18 mouse cellular contexts compared by ENCODE assay signal in the genomic region with DNA sequence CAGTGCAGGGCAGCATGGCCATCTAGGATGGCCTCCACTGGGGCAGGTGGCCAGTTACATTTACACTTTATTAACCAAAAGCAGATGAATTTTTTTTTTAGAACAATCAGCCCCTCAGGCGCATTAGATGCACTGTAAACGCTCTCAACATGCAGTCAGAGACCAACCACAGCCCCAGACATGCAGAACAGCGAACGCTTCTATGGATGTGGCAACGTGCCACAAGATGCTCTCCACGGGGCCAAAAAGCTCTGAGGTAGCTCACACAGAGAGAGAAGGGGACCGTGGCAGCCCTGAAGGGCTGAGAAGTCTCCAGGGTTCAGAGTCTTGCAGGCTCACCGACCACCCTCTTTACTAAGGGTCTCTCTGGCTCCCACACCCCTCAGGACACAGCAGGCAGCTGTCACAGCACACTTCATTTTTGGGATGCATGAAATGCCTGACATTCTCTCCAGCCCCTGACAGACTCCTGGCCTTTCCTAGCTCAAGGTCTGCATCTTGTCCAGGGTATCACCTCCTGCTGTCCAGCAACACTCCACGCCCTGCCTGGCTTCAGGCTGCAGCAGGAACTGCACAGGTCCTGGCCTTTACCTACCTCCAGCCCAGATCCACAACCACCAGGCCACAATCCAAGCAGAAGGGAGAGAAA.
DNase-seq lines count a peak whose midpoint lies in the region; ATAC-seq lines count a peak whose summit lies in the region.
"Had no signal": no experiment of that assay in that cellular context is flagged by ENCODE, and none has a peak within 500 bp of the region (broad histone marks: within the 10 kb centered on the region; RNA-seq: fewer than 3 reads in every experiment).

No protein-coding gene starts in this region.

- H3K9me3 ChIP-seq in heart, embryonic 13.5 days, result no peaks in the 10 kb centered on the region
- no peaks in the 10 kb centered on the region for H3K9me3 ChIP-seq in lung, embryonic 15.5 days
- H3K9me3 ChIP-seq: liver, embryonic 12.5 days; midbrain, embryonic 12.5 days had no signal

- H3K4me2 ChIP-seq in heart, embryonic 13.5 days, result peak overlapping the region; percentile 28
- H3K4me2 ChIP-seq in lung, embryonic 15.5 days, result no peak overlapping the region
- H3K4me2 ChIP-seq: liver, embryonic 12.5 days; midbrain, embryonic 12.5 days had no signal

- intact Hi-C loops in heart, postnatal 14 days (cut with DNase I), result loop anchor here (5.0 kb wide), 1 partner anchor 37 kb away; no protein-coding TSS in a partner anchor

- DNase-seq in cerebellum, adult 11-12 months, result peak; percentile 64
- no peak for DNase-seq in cerebellum, postnatal 36 days
- DNase-seq in heart, postnatal 14 days, result no peak
- DNase-seq in lung, postnatal 36 days, result no peak
- DNase-seq in yolk sac, embryonic 10.5 days (ENCODE audit: low spot score), result peak; percentile 50
- DNase-seq in urinary bladder, postnatal 4 days (ENCODE audit: low spot score in 2 of 2), result no peak
- DNase-seq: adrenal gland, postnatal 25 days; forebrain, postnatal 0 days; thymus, adult 2 months had no signal

- 29% methylated on average over 9 of the region's 9 CpGs for WGBS in heart, embryonic 13.5 days
- WGBS in lung, embryonic 15.5 days, result 41% methylated on average over 9 of the region's 9 CpGs

- peaks cover 66% of the 10 kb centered on the region for H3K4me1 ChIP-seq in heart, embryonic 13.5 days
- peaks cover 47% of the 10 kb centered on the region for H3K4me1 ChIP-seq in lung, embryonic 15.5 days
- H3K4me1 ChIP-seq: liver, embryonic 12.5 days; midbrain, embryonic 12.5 days had no signal

- no peak for ATAC-seq in heart, embryonic 13.5 days (ENCODE audit: extremely low read depth, insufficient number of reproducible peaks, low FRiP score, low TSS enrichment)
- peak; percentile 47; the same call in 1 of the 2 replicates for ATAC-seq in lung, embryonic 15.5 days (ENCODE audit: borderline replicate concordance, extremely low read depth, low FRiP score, low TSS enrichment)
- ATAC-seq: activated CD4-positive, CD25-positive, alpha-beta regulatory T cell, adult 4 months; forebrain, postnatal 0 days; intestine, embryonic 16.5 days; liver, embryonic 12.5 days had no signal

- peak overlapping the region; percentile 79 for H3K27ac ChIP-seq in heart, embryonic 13.5 days (replicated peaks)
- peak overlapping the region; percentile 27; the same call in 1 of the 2 replicates for H3K27ac ChIP-seq in lung, embryonic 15.5 days
- H3K27ac ChIP-seq: kidney, postnatal 0 days; liver, embryonic 12.5 days; macrophage; midbrain, embryonic 12.5 days had no signal

- peak overlapping the region; percentile 60 for H3K9ac ChIP-seq in heart, embryonic 13.5 days
- H3K9ac ChIP-seq in lung, embryonic 15.5 days, result no peak overlapping the region
- H3K9ac ChIP-seq: forebrain, postnatal 0 days; liver, embryonic 12.5 days; midbrain, embryonic 12.5 days had no signal

- peaks cover 32% of the 10 kb centered on the region for H3K36me3 ChIP-seq in heart, embryonic 13.5 days
- H3K36me3 ChIP-seq in lung, embryonic 15.5 days, result no peaks in the 10 kb centered on the region
- H3K36me3 ChIP-seq: liver, embryonic 12.5 days; midbrain, embryonic 12.5 days had no signal

- no peak overlapping the region for H3K4me3 ChIP-seq in heart, embryonic 13.5 days
- H3K4me3 ChIP-seq in lung, embryonic 15.5 days, result no peak overlapping the region
- H3K4me3 ChIP-seq: erythroblast, embryonic 14.5 days; liver, embryonic 12.5 days; midbrain, embryonic 12.5 days had no signal

- H3K27me3 ChIP-seq in heart, embryonic 13.5 days (replicated peaks), result no peaks in the 10 kb centered on the region
- no peaks in the 10 kb centered on the region for H3K27me3 ChIP-seq in lung, embryonic 15.5 days
- H3K27me3 ChIP-seq: liver, embryonic 12.5 days; midbrain, embryonic 12.5 days had no signal

Comparison
In these comparisons a context has a peak if more than half of its experiments do, and no peak if none do; other contexts are left out.
1. DNase-seq: peak in cerebellum, adult 11-12 months (single experiment) and yolk sac, embryonic 10.5 days (single experiment); none in cerebellum, postnatal 36 days (0 of 2), heart, postnatal 14 days (0 of 2), lung, postnatal 36 days (single experiment) and urinary bladder, postnatal 4 days (0 of 2).